Mouse (Mus musculus) A20 (cell line): ENCODE results near the gene Cxcl10.
"Not testable (repeated sequence)": the region's sequence is repeated elsewhere in the genome, so short reads cannot be mapped to it uniquely, and the experiment has no call there.

ENCODE experiments used
- DNase-seq: peaks from one replicate; pipeline ENCODE4 v3.0.0-alpha.2; 2011; ENCODE audit warnings: low read depth, low spot score

Cxcl10 gene

GRCm38 (mm10) chr5:92369151-92369994 is 20.7 kb upstream of the Cxcl10 start:
- DNase-seq: peak; percentile 70

- DNase-seq: no peak
These were observed 19.7 kb upstream of the Cxcl10 start for GRCm38 (mm10) chr5:92368392-92368791.

GRCm38 (mm10) chr5:92366565-92366964 is 17.9 kb upstream of the Cxcl10 start:
- no peak for DNase-seq

GRCm38 (mm10) chr5:92365146-92365705 is 16.5 kb upstream of the Cxcl10 start:
- no peak for DNase-seq

- no peak for DNase-seq
These were observed 15.3 kb upstream of the Cxcl10 start for GRCm38 (mm10) chr5:92364011-92364410.

GRCm38 (mm10) chr5:92363179-92363578 is 14.5 kb upstream of the Cxcl10 start:
- peak; percentile 26 for DNase-seq

- no peak for DNase-seq
These were observed 10.2 kb upstream of the Cxcl10 start for GRCm38 (mm10) chr5:92358767-92359455.

GRCm38 (mm10) chr5:92358033-92358432 is 9.3 kb upstream of the Cxcl10 start:
- no peak for DNase-seq

- DNase-seq: peak; percentile 84
These were observed 4.8 kb upstream of the Cxcl10 start for GRCm38 (mm10) chr5:92353517-92353916.

- not testable (repeated sequence) for DNase-seq
These were observed 4.0 kb upstream of the Cxcl10 start for GRCm38 (mm10) chr5:92352716-92353115.

- DNase-seq: no peak
These were observed 1.0 kb upstream of the Cxcl10 start for GRCm38 (mm10) chr5:92349731-92350130.

GRCm38 (mm10) chr5:92345006-92345405 is 3.7 kb downstream of the Cxcl10 start:
- DNase-seq: no peak

GRCm38 (mm10) chr5:92340606-92341005 is 8.1 kb downstream of the Cxcl10 start:
- no peak for DNase-seq

GRCm38 (mm10) chr5:92336743-92337142 is 11.9 kb downstream of the Cxcl10 start:
- DNase-seq: no peak

GRCm38 (mm10) chr5:92332359-92332840 is 16.3 kb downstream of the Cxcl10 start:
- no peak for DNase-seq

- no peak for DNase-seq
These were observed 16.9 kb downstream of the Cxcl10 start, which contains the start of gene Art3 for GRCm38 (mm10) chr5:92331635-92332338. TSS of gene Art3 (plus strand) at chr5:92331827.

GRCm38 (mm10) chr5:92331122-92331521 is 17.6 kb downstream of the Cxcl10 start:
- DNase-seq: no peak

GRCm38 (mm10) chr5:92327929-92328328 is 20.8 kb downstream of the Cxcl10 start, which contains the start of gene Cxcl9:
TSS of gene Cxcl9 (minus strand) at chr5:92328079.
- DNase-seq: no peak

- DNase-seq: no peak
These were observed 21.3 kb downstream of the Cxcl10 start for GRCm38 (mm10) chr5:92327367-92327766.

GRCm38 (mm10) chr5:92323264-92323663 is 25.4 kb downstream of the Cxcl10 start:
- no peak for DNase-seq

- no peak for DNase-seq
These were observed 26.1 kb downstream of the Cxcl10 start for GRCm38 (mm10) chr5:92322612-92323011.
